ENCODE assay signal across 8 mouse cellular contexts in genomic region chr3:37657009-37657408, GRCm38 (mm10). TPM values are rescaled to one million over a fixed set of nuclear protein-coding genes. Genes with fewer than 3 reads are reported as not detected.
DNase-seq lines count a peak whose midpoint lies in the region; ATAC-seq lines count a peak whose summit lies in the region.

No protein-coding gene starts in this region.

- no peak overlapping the region for H3K9ac ChIP-seq in midbrain, embryonic 11.5 days (ENCODE audit: low read length)
- no peak overlapping the region for H3K9ac ChIP-seq in midbrain, embryonic 13.5 days (replicated peaks)
- H3K9ac ChIP-seq in forebrain, embryonic 14.5 days (ENCODE audit: low read length) = no peak overlapping the region
- peak overlapping the region; percentile 22; the same call in 1 of the 2 replicates for H3K9ac ChIP-seq in stomach, embryonic 16.5 days (ENCODE audit: low read length)

- H3K27me3 ChIP-seq in midbrain, embryonic 11.5 days (ENCODE audit: control insufficient read depth, insufficient read depth, low read length) = peaks cover 36% of the 10 kb centered on the region
- peaks cover 68% of the 10 kb centered on the region for H3K27me3 ChIP-seq in midbrain, embryonic 13.5 days
- no peaks in the 10 kb centered on the region for H3K27me3 ChIP-seq in forebrain, embryonic 14.5 days (replicated peaks; ENCODE audit: control insufficient read depth, insufficient read depth, low read length)
- peaks cover 5% of the 10 kb centered on the region; the same call in 1 of the 2 replicates for H3K27me3 ChIP-seq in limb, embryonic 10.5 days (ENCODE audit: low read depth, poor library complexity, severe bottlenecking)
- H3K27me3 ChIP-seq in stomach, embryonic 16.5 days (ENCODE audit: control insufficient read depth, insufficient read depth, low read length) = no peaks in the 10 kb centered on the region

- H3K27ac ChIP-seq in midbrain, embryonic 11.5 days (ENCODE audit: low read depth, low read length) = no peak overlapping the region
- H3K27ac ChIP-seq in midbrain, embryonic 13.5 days = no peak overlapping the region
- no peak overlapping the region for H3K27ac ChIP-seq in forebrain, embryonic 14.5 days (ENCODE audit: low read depth, low read length)
- peak overlapping the region; percentile 74 for H3K27ac ChIP-seq in limb, embryonic 10.5 days
- H3K27ac ChIP-seq in stomach, embryonic 16.5 days (ENCODE audit: low read length) = peak overlapping the region; percentile 38; the same call in 1 of the 2 replicates

- under 1% methylated on average over 8 of the region's 8 CpGs for WGBS in midbrain, embryonic 11.5 days
- 1% methylated on average over 8 of the region's 8 CpGs for WGBS in midbrain, embryonic 13.5 days
- WGBS in forebrain, embryonic 14.5 days = 2% methylated on average over 8 of the region's 8 CpGs
- WGBS in limb, embryonic 10.5 days = 2% methylated on average over 8 of the region's 8 CpGs
- 13% methylated on average over 8 of the region's 8 CpGs for WGBS in stomach, embryonic 16.5 days

- intact Hi-C loops in left cerebral cortex, postnatal 25 days (cut with DNase I) = no loop called here

- H3K4me3 ChIP-seq in midbrain, embryonic 11.5 days (ENCODE audit: low read depth, low read length) = no peak overlapping the region; the same call in 1 of the 2 replicates
- H3K4me3 ChIP-seq in midbrain, embryonic 13.5 days (replicated peaks) = no peak overlapping the region
- no peak overlapping the region; the same call in 1 of the 2 replicates for H3K4me3 ChIP-seq in forebrain, embryonic 14.5 days (ENCODE audit: low read depth, low read length)
- H3K4me3 ChIP-seq in limb, embryonic 10.5 days = peak overlapping the region; percentile 35
- no peak overlapping the region for H3K4me3 ChIP-seq in stomach, embryonic 16.5 days (replicated peaks; ENCODE audit: low read length)

- peaks cover 16% of the 10 kb centered on the region for H3K4me1 ChIP-seq in midbrain, embryonic 11.5 days (ENCODE audit: control insufficient read depth, insufficient read depth, low read length)
- peaks cover 19% of the 10 kb centered on the region for H3K4me1 ChIP-seq in midbrain, embryonic 13.5 days (replicated peaks)
- peaks cover 3% of the 10 kb centered on the region for H3K4me1 ChIP-seq in forebrain, embryonic 14.5 days (ENCODE audit: control insufficient read depth, insufficient read depth, low read length)
- peaks cover 51% of the 10 kb centered on the region for H3K4me1 ChIP-seq in limb, embryonic 10.5 days
- H3K4me1 ChIP-seq in stomach, embryonic 16.5 days (ENCODE audit: control insufficient read depth, insufficient read depth, low read length) = peaks cover 16% of the 10 kb centered on the region

- H3K4me2 ChIP-seq in midbrain, embryonic 11.5 days = no peak overlapping the region
- H3K4me2 ChIP-seq in midbrain, embryonic 13.5 days (replicated peaks) = no peak overlapping the region
- peak overlapping the region; percentile 33 for H3K4me2 ChIP-seq in forebrain, embryonic 14.5 days (ENCODE audit: low read length)
- peak overlapping the region; percentile 20 for H3K4me2 ChIP-seq in stomach, embryonic 16.5 days (ENCODE audit: low read depth, low read length)

- no peak for DNase-seq in midbrain, embryonic 11.5 days (ENCODE audit: low spot score, missing footprints)
- no peak for DNase-seq in forebrain, embryonic 14.5 days (ENCODE audit: low spot score)
- peak; percentile 67 for DNase-seq in limb, embryonic 10.5 days (ENCODE audit: low spot score)
- no peak for DNase-seq in adrenal gland, postnatal 4 days (ENCODE audit: low spot score in 2 of 2)
- no peak for DNase-seq in left cerebral cortex, postnatal 25 days (ENCODE audit: low spot score in 2 of 2)
- no peak for DNase-seq in adrenal gland, adult 2 months

- peak; percentile 56; the same call in 1 of the 2 replicates for ATAC-seq in midbrain, embryonic 11.5 days (ENCODE audit: low FRiP score)
- ATAC-seq in midbrain, embryonic 13.5 days = no peak
- ATAC-seq in forebrain, embryonic 14.5 days = peak; percentile 45; the same call in 1 of the 2 replicates
- ATAC-seq in stomach, embryonic 16.5 days (ENCODE audit: insufficient read depth, low FRiP score) = 0 out of 2 replicates have a peak, but pooled peaks have one; percentile 29

- no peaks in the 10 kb centered on the region for H3K9me3 ChIP-seq in midbrain, embryonic 11.5 days (ENCODE audit: control insufficient read depth, low read length)
- no peaks in the 10 kb centered on the region for H3K9me3 ChIP-seq in midbrain, embryonic 13.5 days
- no peaks in the 10 kb centered on the region for H3K9me3 ChIP-seq in forebrain, embryonic 14.5 days (replicated peaks; ENCODE audit: control insufficient read depth, low read length)
- no peaks in the 10 kb centered on the region for H3K9me3 ChIP-seq in limb, embryonic 10.5 days (replicated peaks)
- no peaks in the 10 kb centered on the region for H3K9me3 ChIP-seq in stomach, embryonic 16.5 days (replicated peaks; ENCODE audit: control insufficient read depth, low read length)

- H3K36me3 ChIP-seq in midbrain, embryonic 11.5 days (ENCODE audit: control insufficient read depth, insufficient read depth, low read length) = no peaks in the 10 kb centered on the region
- H3K36me3 ChIP-seq in midbrain, embryonic 13.5 days = no peaks in the 10 kb centered on the region
- no peaks in the 10 kb centered on the region for H3K36me3 ChIP-seq in forebrain, embryonic 14.5 days (ENCODE audit: control insufficient read depth, insufficient read depth, low read length)
- H3K36me3 ChIP-seq in limb, embryonic 10.5 days = no peaks in the 10 kb centered on the region
- no peaks in the 10 kb centered on the region for H3K36me3 ChIP-seq in stomach, embryonic 16.5 days (ENCODE audit: control insufficient read depth, insufficient read depth, low read length)

RNA-seq across cellular contexts. Expression of gene Spry1, which starts 17.3 kb away (rescaled TPM):
- 10.0 and 10.3 TPM in 2 replicates for polyA plus RNA-seq in midbrain, embryonic 11.5 days (2014; fragmentation: Nextera tagmentation; extraction: Ambion mirVana)
- polyA plus RNA-seq in midbrain, embryonic 13.5 days (2015; fragmentation: Nextera tagmentation; extraction: Ambion mirVana) = 5.8 and 7.3 TPM in 2 replicates
- polyA plus RNA-seq in forebrain, embryonic 14.5 days (2014; fragmentation: Nextera tagmentation; extraction: Ambion mirVana) = 6.0 and 7.3 TPM in 2 replicates
- 28.0 and 32.6 TPM in 2 replicates for polyA plus RNA-seq in limb, embryonic 10.5 days (2016; fragmentation: Nextera tagmentation; extraction: Ambion mirVana)
- polyA plus RNA-seq in stomach, embryonic 16.5 days (2015; fragmentation: Nextera tagmentation; extraction: Ambion mirVana) = 12.8 and 13.5 TPM in 2 replicates
- total RNA-seq in adrenal gland, postnatal 4 days (2021) = 10 to 100 TPM; 35.4 to 40.6 TPM
- 10 to 100 TPM; 12.0 to 12.2 TPM for total RNA-seq in left cerebral cortex, postnatal 25 days (2021)
- total RNA-seq in adrenal gland, adult 2 months (2021) = 10 to 100 TPM; 17.9 to 39.7 TPM
- 32.5 and 37.6 TPM in 2 replicates for polyA plus RNA-seq in adrenal gland, adult 2 months (2012; rRNA removed)

Comparison
In these comparisons a context has a peak if more than half of its experiments do, and no peak if none do; other contexts are left out.
1. H3K27ac ChIP-seq: peak in limb, embryonic 10.5 days (single experiment) and stomach, embryonic 16.5 days (single experiment); none in midbrain, embryonic 11.5 days (single experiment), midbrain, embryonic 13.5 days (single experiment) and forebrain, embryonic 14.5 days (single experiment).
2. H3K4me2 ChIP-seq: peak in forebrain, embryonic 14.5 days (single experiment) and stomach, embryonic 16.5 days (single experiment); none in midbrain, embryonic 11.5 days (single experiment) and midbrain, embryonic 13.5 days (single experiment).